ENCODE assay signal across 16 mouse cellular contexts in the genomic region with DNA sequence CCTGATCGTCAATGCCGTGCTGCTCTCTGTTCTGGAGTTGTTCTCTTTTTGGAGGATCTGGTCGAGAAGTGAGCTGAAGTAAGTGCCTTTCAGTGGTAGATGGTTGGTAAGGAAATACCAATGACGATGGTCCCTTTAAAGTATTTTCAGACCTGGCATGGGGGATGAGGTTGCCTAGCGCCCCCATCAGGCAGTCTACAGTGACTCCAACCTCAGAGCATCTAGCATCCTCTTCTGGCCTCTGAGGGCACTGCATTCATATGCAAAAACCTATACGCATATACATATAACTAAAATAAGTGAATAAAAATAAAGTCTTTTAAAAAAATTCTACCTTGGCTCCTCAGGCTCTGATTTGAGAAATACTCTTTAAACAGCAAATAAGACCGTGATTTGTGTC. TPM values are rescaled to one million over a fixed set of nuclear protein-coding genes. Genes with fewer than 3 reads are reported as not detected.
DNase-seq lines count a peak whose midpoint lies in the region; ATAC-seq and TF ChIP-seq lines count a peak whose summit lies in the region.
"Had no signal": no experiment of that assay in that cellular context is flagged by ENCODE, and none has a peak within 500 bp of the region (broad histone marks: within the 10 kb centered on the region; RNA-seq: fewer than 3 reads in every experiment).

No protein-coding gene starts in this region.

- peaks cover 67% of the 10 kb centered on the region for H3K36me3 ChIP-seq in liver, adult 2 months (ENCODE audit: control insufficient read depth, insufficient read depth, low read length)
- H3K36me3 ChIP-seq in liver, embryonic 11.5 days (ENCODE audit: control insufficient read depth, insufficient read depth, low read length) = peaks cover 38% of the 10 kb centered on the region
- H3K36me3 ChIP-seq in ES-Bruce4 (ENCODE audit: control insufficient read depth, insufficient read depth, low read length, poor library complexity, severe bottlenecking) = peaks cover 21% of the 10 kb centered on the region

- H3K4me1 ChIP-seq in liver, adult 2 months (ENCODE audit: control insufficient read depth, insufficient read depth, low read length) = no peaks in the 10 kb centered on the region
- no peaks in the 10 kb centered on the region for H3K4me1 ChIP-seq in liver, embryonic 11.5 days (replicated peaks; ENCODE audit: control insufficient read depth, insufficient read depth, low read length)
- H3K4me1 ChIP-seq in ES-Bruce4 (ENCODE audit: control insufficient read depth, insufficient read depth, low read length) = no peaks in the 10 kb centered on the region
- no peaks in the 10 kb centered on the region for H3K4me1 ChIP-seq in cerebellum, adult 2 months (ENCODE audit: control insufficient read depth, insufficient read depth, low read length)
- H3K4me1 ChIP-seq: embryonic facial prominence, embryonic 12.5 days; heart, embryonic 12.5 days; hindbrain, embryonic 13.5 days; limb, embryonic 15.5 days had no signal

- no peak for ATAC-seq in liver, embryonic 11.5 days (replicated peaks; ENCODE audit: low FRiP score)
- ATAC-seq in erythroblast, adult 5-6 weeks (replicated peaks; ENCODE audit: low FRiP score, poor library complexity, severe bottlenecking) = no peak
- ATAC-seq: forebrain, embryonic 14.5 days had no signal

- H3K27me3 ChIP-seq in liver, adult 2 months (ENCODE audit: control insufficient read depth, insufficient read depth, low read length) = no peaks in the 10 kb centered on the region
- no peaks in the 10 kb centered on the region for H3K27me3 ChIP-seq in liver, embryonic 11.5 days (replicated peaks; ENCODE audit: control insufficient read depth, insufficient read depth, low read length)
- H3K27me3 ChIP-seq in ES-Bruce4 (ENCODE audit: control insufficient read depth, insufficient read depth, low read length, poor library complexity, severe bottlenecking) = no peaks in the 10 kb centered on the region
- H3K27me3 ChIP-seq in cerebellum, adult 2 months (ENCODE audit: control insufficient read depth, insufficient read depth, low read length) = no peaks in the 10 kb centered on the region
- H3K27me3 ChIP-seq: embryonic facial prominence, embryonic 12.5 days; heart, embryonic 12.5 days; hindbrain, embryonic 13.5 days; limb, embryonic 15.5 days; megakaryocyte, embryonic 14.5 days had no signal

- no peak overlapping the region for H3K4me3 ChIP-seq in liver, adult 2 months (ENCODE audit: insufficient read depth, low read depth, low read length)
- H3K4me3 ChIP-seq in liver, embryonic 11.5 days (ENCODE audit: low read depth, low read length) = no peak overlapping the region
- H3K4me3 ChIP-seq in ES-Bruce4 (ENCODE audit: low read depth, low read length) = no peak overlapping the region
- H3K4me3 ChIP-seq in cerebellum, adult 2 months (replicated peaks; ENCODE audit: insufficient read depth, low read depth, low read length) = no peak overlapping the region
- H3K4me3 ChIP-seq: embryonic facial prominence, embryonic 12.5 days; heart, embryonic 12.5 days; hindbrain, embryonic 13.5 days; limb, embryonic 15.5 days; megakaryocyte, embryonic 14.5 days had no signal

- DNase-seq in liver, adult 2 months (ENCODE audit: extremely low read depth, low read depth, low spot score) = no peak
- no peak for DNase-seq in liver, embryonic 11.5 days (ENCODE audit: low spot score)
- peak; percentile 32 for DNase-seq in A20 (ENCODE audit: low read depth, low spot score)
- DNase-seq in c-Kit-positive CD71-positive TER-119-positive erythroid progenitor cells, embryonic 14.5 days (ENCODE audit: low spot score) = peak; percentile 3
- DNase-seq in cerebellum, adult 2 months = no peak
- DNase-seq: cerebellum, postnatal 10 days; gastrocnemius, postnatal 10 days; kidney, postnatal 14 days had no signal

- no peaks in the 10 kb centered on the region for H3K79me2 ChIP-seq in liver, adult 2 months (ENCODE audit: control insufficient read depth, insufficient read depth, low read length)

- TF ChIP-seq POLR2A in liver, adult 2 months (IDR thresholded peaks at IDR 0.05; ENCODE audit: extremely low read depth, insufficient read depth, low read length) = no peak
- TF ChIP-seq POLR2A in ES-Bruce4 (IDR thresholded peaks at IDR 0.05; ENCODE audit: insufficient read depth, low read length) = no peak
- no peak for TF ChIP-seq POLR2A in cerebellum, adult 2 months (IDR thresholded peaks at IDR 0.05; ENCODE audit: borderline replicate concordance, insufficient read depth, low read length)

- peak; percentile 63 for TF ChIP-seq CTCF in liver, adult 2 months (IDR thresholded peaks at IDR 0.05; ENCODE audit: low read depth, low read length)
- peak; percentile 88 for TF ChIP-seq CTCF in ES-Bruce4 (IDR thresholded peaks at IDR 0.05; ENCODE audit: low read depth, low read length)
- TF ChIP-seq CTCF in cerebellum, adult 2 months (IDR thresholded peaks at IDR 0.05; ENCODE audit: borderline replicate concordance, insufficient read depth, low read depth, low read length) = no peak

- no peaks in the 10 kb centered on the region for H3K9me3 ChIP-seq in liver, embryonic 11.5 days (ENCODE audit: control insufficient read depth, low read length)
- H3K9me3 ChIP-seq in ES-Bruce4 (replicated peaks; ENCODE audit: control insufficient read depth, insufficient read depth, low read length, poor library complexity, severe bottlenecking) = no peaks in the 10 kb centered on the region
- H3K9me3 ChIP-seq: embryonic facial prominence, embryonic 12.5 days; heart, embryonic 12.5 days; hindbrain, embryonic 13.5 days; limb, embryonic 15.5 days; megakaryocyte, embryonic 14.5 days had no signal

- 91% methylated on average over 7 of the region's 7 CpGs for WGBS in liver, adult 2 months
- 91% methylated on average over 7 of the region's 7 CpGs for WGBS in liver, embryonic 11.5 days
- WGBS in cerebellum, adult 2 months = 90% methylated on average over 7 of the region's 7 CpGs

- H3K9ac ChIP-seq in liver, adult 2 months (ENCODE audit: low read depth, low read length) = no peak overlapping the region
- no peak overlapping the region for H3K9ac ChIP-seq in liver, embryonic 11.5 days (ENCODE audit: low read depth, low read length)
- H3K9ac ChIP-seq in ES-Bruce4 (ENCODE audit: low read depth, poor library complexity, severe bottlenecking) = no peak overlapping the region
- H3K9ac ChIP-seq: embryonic facial prominence, embryonic 12.5 days; heart, embryonic 12.5 days; hindbrain, embryonic 13.5 days; limb, embryonic 15.5 days had no signal

- no peak overlapping the region for H3K4me2 ChIP-seq in liver, embryonic 11.5 days
- H3K4me2 ChIP-seq: embryonic facial prominence, embryonic 12.5 days; heart, embryonic 12.5 days; hindbrain, embryonic 13.5 days; limb, embryonic 15.5 days had no signal

- no peak for TF ChIP-seq EP300 in ES-Bruce4 (IDR thresholded peaks at IDR 0.05; ENCODE audit: insufficient read depth, low read depth, low read length)

- H3K27ac ChIP-seq in liver, adult 2 months (replicated peaks; ENCODE audit: insufficient read depth, low read depth, low read length) = no peak overlapping the region
- H3K27ac ChIP-seq in liver, embryonic 11.5 days (ENCODE audit: low read depth, low read length) = no peak overlapping the region
- H3K27ac ChIP-seq in ES-Bruce4 (ENCODE audit: insufficient read depth, low read length) = no peak overlapping the region
- no peak overlapping the region for H3K27ac ChIP-seq in cerebellum, adult 2 months (ENCODE audit: insufficient read depth, low read length)
- H3K27ac ChIP-seq: embryonic facial prominence, embryonic 12.5 days; hindbrain, embryonic 13.5 days; limb, embryonic 15.5 days had no signal

RNA-seq across cellular contexts. Expression of a gene that starts 27.3 kb away (rescaled TPM):
- total RNA-seq in liver, adult 2 months (2014; rRNA removed) = 6.1 and 7.9 TPM in 2 replicates
- polyA plus RNA-seq in liver, adult 2 months (2012; rRNA removed) = 0.66 TPM in 2 replicates
- polyA plus RNA-seq in liver, embryonic 11.5 days (2014; fragmentation: Nextera tagmentation; extraction: Ambion mirVana) = 4.9 and 5.2 TPM in 2 replicates
- polyA plus RNA-seq in ES-Bruce4 (2011; ENCODE audit: insufficient read depth, insufficient read length, low read depth, missing spikeins) = 3.9 and 4.6 TPM in 2 replicates
- 1.5 and 3.6 TPM in 2 replicates for total RNA-seq in erythroblast, adult 5-6 weeks (2015; ENCODE audit: low replicate concordance)
- 6.0 and 6.3 TPM in 2 replicates for total RNA-seq in erythroblast, adult 5-6 weeks (2017; ENCODE audit: low replicate concordance)
- polyA plus RNA-seq in cerebellum, adult 2 months (2012; rRNA removed) = 2.6 and 3.1 TPM in 2 replicates

RNA-seq across cellular contexts. Expression of a gene that starts 27.3 kb away (rescaled TPM):
- total RNA-seq in liver, adult 2 months (2014; rRNA removed) = 36.0 and 44.9 TPM in 2 replicates
- 23.0 and 23.4 TPM in 2 replicates for polyA plus RNA-seq in liver, adult 2 months (2012; rRNA removed)
- polyA plus RNA-seq in liver, embryonic 11.5 days (2014; fragmentation: Nextera tagmentation; extraction: Ambion mirVana) = 28.6 and 28.8 TPM in 2 replicates
- 24.1 and 25.5 TPM in 2 replicates for polyA plus RNA-seq in ES-Bruce4 (2011; ENCODE audit: insufficient read depth, insufficient read length, low read depth, missing spikeins)
- 10.4 and 12.5 TPM in 2 replicates for total RNA-seq in erythroblast, adult 5-6 weeks (2015; ENCODE audit: low replicate concordance)
- total RNA-seq in erythroblast, adult 5-6 weeks (2017; ENCODE audit: low replicate concordance) = 9.8 and 10.6 TPM in 2 replicates
- polyA plus RNA-seq in cerebellum, adult 2 months (2012; rRNA removed) = 45.1 and 45.3 TPM in 2 replicates

RNA-seq across cellular contexts. Expression of a gene that starts 31.0 kb away (rescaled TPM):
- total RNA-seq in liver, adult 2 months (2014; rRNA removed) = 14.0 and 14.4 TPM in 2 replicates
- polyA plus RNA-seq in liver, adult 2 months (2012; rRNA removed) = 8.8 and 9.1 TPM in 2 replicates
- 43.9 and 51.2 TPM in 2 replicates for polyA plus RNA-seq in liver, embryonic 11.5 days (2014; fragmentation: Nextera tagmentation; extraction: Ambion mirVana)
- 68.0 and 80.3 TPM in 2 replicates for polyA plus RNA-seq in ES-Bruce4 (2011; ENCODE audit: insufficient read depth, insufficient read length, low read depth, missing spikeins)
- total RNA-seq in erythroblast, adult 5-6 weeks (2015; ENCODE audit: low replicate concordance) = 2.9 and 3.1 TPM in 2 replicates
- total RNA-seq in erythroblast, adult 5-6 weeks (2017; ENCODE audit: low replicate concordance) = 8.5 and 8.7 TPM in 2 replicates
- polyA plus RNA-seq in cerebellum, adult 2 months (2012; rRNA removed) = 25.6 and 27.0 TPM in 2 replicates

RNA-seq across cellular contexts. Expression of a gene that starts 31.8 kb away (rescaled TPM):
- not detected in 2 replicates for total RNA-seq in liver, adult 2 months (2014; rRNA removed)
- not detected in 2 replicates for polyA plus RNA-seq in liver, adult 2 months (2012; rRNA removed)
- polyA plus RNA-seq in liver, embryonic 11.5 days (2014; fragmentation: Nextera tagmentation; extraction: Ambion mirVana) = 0.48 and 1.2 TPM in 2 replicates
- polyA plus RNA-seq in ES-Bruce4 (2011; ENCODE audit: insufficient read depth, insufficient read length, low read depth, missing spikeins) = 7.8 and 11.8 TPM in 2 replicates
- not detected in 2 replicates for total RNA-seq in erythroblast, adult 5-6 weeks (2015; ENCODE audit: low replicate concordance)
- total RNA-seq in erythroblast, adult 5-6 weeks (2017; ENCODE audit: low replicate concordance) = not detected in 2 replicates
- polyA plus RNA-seq in cerebellum, adult 2 months (2012; rRNA removed) = not detected in 2 replicates
- total RNA-seq: gastrocnemius, postnatal 10 days had no signal
- polyA plus RNA-seq: embryonic facial prominence, embryonic 12.5 days; forebrain, embryonic 14.5 days had no signal

Comparison
In these comparisons a context has a peak if more than half of its experiments do, and no peak if none do; other contexts are left out.
1. DNase-seq: peak in A20 (single experiment) and c-Kit-positive CD71-positive TER-119-positive erythroid progenitor cells, embryonic 14.5 days (single experiment); none in liver, adult 2 months (single experiment), liver, embryonic 11.5 days (single experiment) and cerebellum, adult 2 months (0 of 2).